9 mouse cellular contexts compared by ENCODE assay signal in genomic region chr11:71674319-71674718, GRCm38 (mm10).
DNase-seq lines count a peak whose midpoint lies in the region; ATAC-seq and TF ChIP-seq lines count a peak whose summit lies in the region.
"Had no signal": no experiment of that assay in that cellular context is flagged by ENCODE, and none has a peak within 500 bp of the region (broad histone marks: within the 10 kb centered on the region; RNA-seq: fewer than 3 reads in every experiment).

No protein-coding gene starts in this region.

- no peak for TF ChIP-seq POLR2A in lung, adult 2 months (IDR thresholded peaks at IDR 0.05; ENCODE audit: borderline replicate concordance, extremely low read depth, low read depth, low read length)

- peaks cover 3% of the 10 kb centered on the region; the same call in 1 of the 2 replicates for H3K4me1 ChIP-seq in neural tube, embryonic 15.5 days
- H3K4me1 ChIP-seq in embryonic facial prominence, embryonic 11.5 days (ENCODE audit: control insufficient read depth, insufficient read depth, low read length) = no peaks in the 10 kb centered on the region
- peaks cover 5% of the 10 kb centered on the region for H3K4me1 ChIP-seq in lung, adult 2 months (ENCODE audit: control insufficient read depth, insufficient read depth, low read length)
- no peaks in the 10 kb centered on the region for H3K4me1 ChIP-seq in intestine, embryonic 15.5 days (replicated peaks)

- H3K9ac ChIP-seq in neural tube, embryonic 15.5 days (replicated peaks) = no peak overlapping the region
- no peak overlapping the region for H3K9ac ChIP-seq in embryonic facial prominence, embryonic 11.5 days (replicated peaks; ENCODE audit: low read length)
- no peak overlapping the region for H3K9ac ChIP-seq in intestine, embryonic 15.5 days

- peak; percentile 57 for TF ChIP-seq CTCF in lung, adult 2 months (IDR thresholded peaks at IDR 0.05; ENCODE audit: insufficient read depth, low read length)

- ATAC-seq in neural tube, embryonic 15.5 days (ENCODE audit: low FRiP score) = no peak
- ATAC-seq in embryonic facial prominence, embryonic 11.5 days (replicated peaks; ENCODE audit: insufficient number of reproducible peaks, low FRiP score, low TSS enrichment, low read depth) = no peak; the same call in 1 of the 2 replicates
- ATAC-seq in intestine, embryonic 15.5 days = no peak

- no peaks in the 10 kb centered on the region for H3K9me3 ChIP-seq in neural tube, embryonic 15.5 days (replicated peaks)
- H3K9me3 ChIP-seq in embryonic facial prominence, embryonic 11.5 days (replicated peaks; ENCODE audit: control insufficient read depth, low read length) = no peaks in the 10 kb centered on the region
- no peaks in the 10 kb centered on the region for H3K9me3 ChIP-seq in intestine, embryonic 15.5 days
- H3K9me3 ChIP-seq: megakaryocyte, embryonic 14.5 days had no signal

- no peak overlapping the region for H3K4me2 ChIP-seq in neural tube, embryonic 15.5 days
- no peak overlapping the region for H3K4me2 ChIP-seq in embryonic facial prominence, embryonic 11.5 days (ENCODE audit: low read depth, low read length)
- no peak overlapping the region for H3K4me2 ChIP-seq in intestine, embryonic 15.5 days (replicated peaks)

- WGBS in neural tube, embryonic 15.5 days = 52% methylated on average over 5 of the region's 5 CpGs
- 34% methylated on average over 5 of the region's 5 CpGs for WGBS in embryonic facial prominence, embryonic 11.5 days
- 50% methylated on average over 5 of the region's 5 CpGs for WGBS in lung, adult 2 months
- WGBS in intestine, embryonic 15.5 days = 45% methylated on average over 5 of the region's 5 CpGs

- no peak overlapping the region for H3K4me3 ChIP-seq in neural tube, embryonic 15.5 days (replicated peaks)
- H3K4me3 ChIP-seq in embryonic facial prominence, embryonic 11.5 days (ENCODE audit: low read depth, low read length) = no peak overlapping the region
- H3K4me3 ChIP-seq in lung, adult 2 months (replicated peaks; ENCODE audit: extremely low read depth, low read depth, low read length) = no peak overlapping the region
- H3K4me3 ChIP-seq in intestine, embryonic 15.5 days (replicated peaks) = no peak overlapping the region
- H3K4me3 ChIP-seq: megakaryocyte, embryonic 14.5 days had no signal

- H3K27me3 ChIP-seq in neural tube, embryonic 15.5 days (replicated peaks) = no peaks in the 10 kb centered on the region
- no peaks in the 10 kb centered on the region for H3K27me3 ChIP-seq in embryonic facial prominence, embryonic 11.5 days (ENCODE audit: control insufficient read depth, insufficient read depth, low read length)
- no peaks in the 10 kb centered on the region for H3K27me3 ChIP-seq in intestine, embryonic 15.5 days (replicated peaks)

- no peaks in the 10 kb centered on the region for H3K36me3 ChIP-seq in neural tube, embryonic 15.5 days
- H3K36me3 ChIP-seq in embryonic facial prominence, embryonic 11.5 days (replicated peaks; ENCODE audit: control insufficient read depth, insufficient read depth, low read depth, low read length) = no peaks in the 10 kb centered on the region
- no peaks in the 10 kb centered on the region for H3K36me3 ChIP-seq in intestine, embryonic 15.5 days

- no peak overlapping the region for H3K27ac ChIP-seq in neural tube, embryonic 15.5 days (replicated peaks)
- no peak overlapping the region for H3K27ac ChIP-seq in embryonic facial prominence, embryonic 11.5 days (replicated peaks; ENCODE audit: low read depth, low read length)
- no peak overlapping the region for H3K27ac ChIP-seq in intestine, embryonic 15.5 days

- DNase-seq in neural tube, embryonic 10.5 days (ENCODE audit: extremely low spot score, low spot score) = peak; percentile 53
- DNase-seq in adrenal gland, postnatal 14 days = peak; percentile 88
- peak; percentile 70 for DNase-seq in embryonic facial prominence, embryonic 11.5 days (ENCODE audit: low spot score)
- DNase-seq in kidney, postnatal 36 days = peak; percentile 67 to 85
- DNase-seq in lung, adult 2 months = peak; percentile 14
- peak; percentile 79 for DNase-seq in right cerebral cortex, postnatal 4 days

Comparison
In these comparisons a context has a peak if more than half of its experiments do, and no peak if none do; other contexts are left out.
1. DNase-seq: peak in every context shown above with its lines; median percentile 88 in adrenal gland, postnatal 14 days; 79 in right cerebral cortex, postnatal 4 days; 76 in kidney, postnatal 36 days; 70 in embryonic facial prominence, embryonic 11.5 days; 53 in neural tube, embryonic 10.5 days; 14 in lung, adult 2 months.